Mouse (Mus musculus): Measurements from ENCODE around the gene Gm5089. TPM values are rescaled to one million over a fixed set of nuclear protein-coding genes. Genes with fewer than 3 reads are reported as not detected.

The Gm5089 gene
- total RNA-seq, 2 experiments from 2014 or later, result not detected

DNA sequence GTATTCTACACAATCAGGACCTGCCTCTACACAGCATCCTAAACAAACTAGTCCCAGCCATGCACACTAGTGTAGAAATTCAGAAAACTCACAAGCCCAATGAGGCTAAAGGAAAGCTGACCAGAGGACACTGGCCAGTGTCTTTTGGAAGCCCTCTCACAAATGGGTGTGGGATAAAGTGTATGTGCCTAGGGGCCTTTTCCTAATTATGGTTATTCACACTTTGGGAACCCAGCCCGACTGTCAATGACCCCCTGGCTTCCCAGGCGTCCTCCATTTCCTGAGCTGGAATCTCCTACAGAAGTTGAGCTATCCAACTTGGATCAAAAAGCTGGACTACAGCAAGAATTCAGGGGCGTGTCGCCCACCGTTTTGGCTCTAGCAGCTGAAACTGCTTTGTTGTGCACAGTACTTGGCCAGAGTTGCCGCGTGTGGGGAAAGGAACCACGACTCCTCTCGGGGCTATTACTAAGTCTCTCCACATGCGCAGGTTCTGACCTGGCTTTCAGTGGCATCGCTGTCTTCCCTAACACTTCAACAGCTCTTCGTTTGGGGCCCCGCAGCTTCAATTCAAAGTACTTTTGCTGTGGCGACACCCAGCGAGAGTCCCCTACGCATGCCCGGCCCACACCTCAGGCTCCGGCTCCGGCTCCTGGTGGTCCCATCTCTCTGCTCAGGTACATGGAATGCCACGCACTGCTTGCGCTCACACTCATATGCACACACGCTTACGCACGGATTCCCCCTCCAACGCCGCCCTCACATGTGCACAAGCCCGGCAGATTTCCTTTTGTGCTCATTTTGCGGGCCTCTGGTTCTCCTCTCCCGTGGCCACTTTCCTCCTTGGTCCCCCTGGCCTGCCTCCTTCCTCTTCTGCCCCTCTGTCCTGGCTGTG lies 1.1 kb downstream of the Gm5089 start:
- DNase-seq, result no peak
- intact Hi-C loops (cut with DNase I; ENCODE audit: low total_unique reads), result no loop called here

DNA sequence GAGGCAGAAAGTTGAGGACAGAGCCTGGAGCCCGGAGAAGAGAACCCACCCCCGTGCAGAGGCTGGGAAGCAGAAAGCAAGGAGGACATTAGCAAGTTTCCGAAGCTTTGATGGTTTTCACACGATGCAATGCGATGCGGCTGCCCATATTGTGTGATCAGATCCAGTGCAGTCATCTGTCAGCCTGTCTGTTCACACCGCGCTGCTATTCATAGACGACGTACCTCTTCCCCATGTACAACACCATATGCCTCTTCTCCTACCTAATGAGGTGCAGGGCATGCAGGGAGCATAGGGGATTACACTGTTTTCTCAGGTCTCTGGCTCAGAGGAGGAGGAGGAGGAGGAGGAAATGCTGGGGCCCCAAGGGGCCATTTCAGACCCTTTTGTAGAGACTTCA lies 14.1 kb downstream of the Gm5089 start:
- intact Hi-C loops (cut with DNase I; ENCODE audit: low total_unique reads), result no loop called here
- DNase-seq, result no peak

DNA sequence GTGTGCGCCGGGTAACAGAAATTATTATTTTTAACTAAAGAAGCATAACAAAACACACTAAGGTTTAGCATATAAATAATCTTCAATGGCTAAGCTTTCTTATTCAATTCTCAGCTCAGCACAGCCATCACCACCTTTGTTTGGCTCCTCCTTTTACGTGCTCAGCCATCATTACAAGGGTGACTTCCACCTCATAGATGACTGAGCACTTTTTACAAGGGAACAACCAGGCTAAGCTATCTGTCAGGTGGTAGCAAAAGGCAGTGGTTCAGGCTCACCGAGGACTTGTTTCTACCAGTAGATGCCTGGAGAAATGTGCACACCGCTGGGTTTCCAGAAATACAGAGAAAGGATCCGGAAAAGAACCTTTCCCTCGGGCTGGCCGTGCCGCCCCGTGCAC lies 16.9 kb downstream of the Gm5089 start:
- intact Hi-C loops (cut with DNase I; ENCODE audit: low total_unique reads), result no loop called here
- DNase-seq, result no peak

DNA sequence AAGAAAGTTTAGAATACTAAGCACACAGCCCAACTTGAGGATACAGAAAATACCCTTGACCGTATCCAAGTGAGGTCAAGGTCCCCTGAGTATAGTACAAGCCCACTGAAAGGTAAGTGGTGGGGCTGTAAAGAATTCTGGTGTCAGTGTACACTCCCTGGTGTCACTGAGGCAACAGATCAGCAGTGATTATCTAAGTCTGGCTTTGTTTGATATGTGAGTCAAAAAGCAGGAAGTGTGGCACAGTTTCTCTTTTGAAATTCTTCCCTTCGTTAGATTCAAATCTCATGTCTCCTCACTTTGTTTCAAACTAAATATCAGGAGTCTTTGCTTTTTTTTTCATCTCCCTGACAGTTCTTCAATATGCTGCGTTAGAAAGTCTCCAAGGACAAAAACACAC lies 18.4 kb downstream of the Gm5089 start:
- DNase-seq, result no peak
- intact Hi-C loops (cut with DNase I; ENCODE audit: low total_unique reads), result no loop called here

DNA sequence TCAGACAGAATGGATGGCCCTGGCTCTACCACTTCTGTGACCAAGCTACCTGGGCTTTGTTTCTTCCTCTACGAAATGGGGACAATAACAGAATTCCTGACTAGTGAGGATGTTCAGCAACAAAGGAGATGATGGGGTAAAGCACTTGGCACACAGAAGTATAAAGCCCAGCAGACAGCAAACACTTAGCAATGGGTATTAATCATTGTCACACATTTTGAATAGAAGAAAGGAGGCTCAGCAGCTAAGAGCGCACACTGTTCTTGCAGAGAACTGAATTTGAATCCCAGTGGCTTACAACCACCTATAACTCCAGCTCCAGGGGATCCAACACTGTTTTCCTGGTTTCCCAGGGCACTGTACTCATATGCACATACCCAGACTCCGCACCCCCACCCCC lies 23.3 kb downstream of the Gm5089 start:
- intact Hi-C loops (cut with DNase I; ENCODE audit: low total_unique reads), result no loop called here
- no peak for DNase-seq

DNA sequence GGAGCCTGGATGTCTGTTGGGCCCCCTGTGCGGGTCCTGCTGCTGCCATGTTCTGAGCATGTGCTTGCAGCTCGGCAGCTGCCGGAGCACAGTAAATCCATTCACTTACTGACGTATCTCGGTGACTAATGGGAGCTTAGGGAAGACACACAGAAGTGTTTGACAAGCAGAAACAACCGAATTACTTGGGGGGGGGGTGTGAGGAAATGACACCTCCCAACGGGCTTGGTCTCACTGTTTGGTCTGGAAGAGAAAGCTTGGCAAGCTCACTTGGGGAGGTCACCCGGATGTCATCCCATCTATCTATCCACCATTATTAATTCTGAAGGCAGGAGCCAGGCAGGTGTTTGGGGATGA lies 23.7 kb downstream of the Gm5089 start:
- no peak for DNase-seq
- intact Hi-C loops (cut with DNase I; ENCODE audit: low total_unique reads), result no loop called here

DNA sequence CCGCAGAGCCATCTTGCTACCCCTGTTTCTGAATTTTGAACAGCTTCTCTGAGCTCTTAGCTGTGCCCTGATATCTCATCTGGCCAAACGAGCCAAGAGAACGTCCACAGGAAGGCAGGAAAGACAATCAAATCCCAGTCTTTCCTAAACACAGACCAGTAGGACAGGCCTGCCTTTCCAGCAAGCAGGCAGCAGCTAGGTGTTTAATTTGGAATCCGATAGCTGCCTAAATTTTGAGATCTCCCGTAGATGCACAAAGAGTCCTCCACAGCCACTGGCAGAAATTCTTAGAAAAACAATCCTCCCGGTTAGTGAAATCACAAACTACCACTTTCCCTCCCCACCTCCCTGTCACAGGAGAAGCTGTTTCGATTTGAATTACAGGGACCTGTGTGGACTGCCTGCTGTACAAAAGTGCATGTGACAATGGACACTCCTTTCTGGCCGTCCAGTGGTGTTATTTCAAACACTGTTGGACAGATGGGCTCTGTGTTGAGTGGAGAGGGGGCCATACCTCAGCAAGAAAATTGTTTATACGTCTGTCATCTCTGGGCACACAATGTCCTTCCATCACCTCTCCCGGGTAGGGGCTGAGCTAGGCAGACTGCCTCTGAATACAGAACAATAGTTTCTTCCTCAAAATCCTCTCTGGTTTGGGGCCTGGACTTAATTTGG lies 24.2 kb downstream of the Gm5089 start:
- intact Hi-C loops (cut with DNase I; ENCODE audit: low total_unique reads), result no loop called here

DNA sequence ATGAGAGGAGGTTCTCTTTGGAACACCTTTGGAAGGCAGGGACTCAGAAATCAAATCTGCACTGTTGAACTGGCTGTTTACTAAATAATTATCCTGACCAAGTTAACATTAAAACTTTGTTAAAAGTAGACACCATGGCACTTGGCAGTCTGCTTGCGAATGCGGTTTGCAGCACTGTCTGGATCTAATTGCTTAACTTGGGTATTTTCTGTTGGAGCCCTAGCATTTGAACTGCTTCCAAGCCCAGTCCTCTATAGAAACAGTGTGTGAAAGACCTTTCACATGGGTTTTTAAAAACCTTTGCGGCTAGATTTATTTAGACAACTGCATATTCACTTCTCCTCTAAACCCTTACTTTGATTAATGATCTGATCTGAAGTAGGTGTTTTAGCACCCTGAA lies 26.5 kb downstream of the Gm5089 start:
- intact Hi-C loops (cut with DNase I; ENCODE audit: low total_unique reads), result no loop called here
- no peak for DNase-seq

More for the DNA sequence above, 24.2 kb downstream of the Gm5089 start:
- DNase-seq, result no peak

DNA sequence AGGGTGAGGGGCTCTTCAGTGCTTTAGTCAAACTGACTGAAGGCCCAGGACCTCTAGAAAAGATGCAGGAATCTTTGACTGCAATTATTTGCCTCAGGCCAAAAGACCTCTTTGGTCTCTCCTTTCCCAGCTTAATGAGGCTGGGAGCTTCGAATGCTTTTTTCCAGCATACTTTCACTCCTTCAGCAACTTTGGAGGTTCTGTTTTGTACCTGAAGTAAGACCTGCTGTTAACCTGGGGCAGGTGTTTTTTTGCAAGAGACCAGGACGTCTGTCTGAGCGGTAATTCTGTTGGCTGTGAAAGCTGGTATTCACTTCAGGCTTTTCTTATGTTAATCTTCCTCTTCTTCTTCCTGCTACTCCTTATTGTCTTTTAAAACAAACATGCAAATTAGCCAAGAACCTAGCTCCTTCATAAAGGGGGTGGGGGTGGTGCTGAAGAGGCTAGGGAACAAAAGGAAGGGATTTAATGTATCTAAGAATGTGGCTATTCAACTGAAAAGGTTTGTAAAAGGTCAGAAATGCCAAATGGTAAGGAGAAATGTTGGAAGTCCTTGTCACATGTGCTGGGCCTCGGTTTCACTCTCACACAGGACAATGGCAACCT lies 34.6 kb downstream of the Gm5089 start:
- intact Hi-C loops (cut with DNase I; ENCODE audit: low total_unique reads), result no loop called here

DNA sequence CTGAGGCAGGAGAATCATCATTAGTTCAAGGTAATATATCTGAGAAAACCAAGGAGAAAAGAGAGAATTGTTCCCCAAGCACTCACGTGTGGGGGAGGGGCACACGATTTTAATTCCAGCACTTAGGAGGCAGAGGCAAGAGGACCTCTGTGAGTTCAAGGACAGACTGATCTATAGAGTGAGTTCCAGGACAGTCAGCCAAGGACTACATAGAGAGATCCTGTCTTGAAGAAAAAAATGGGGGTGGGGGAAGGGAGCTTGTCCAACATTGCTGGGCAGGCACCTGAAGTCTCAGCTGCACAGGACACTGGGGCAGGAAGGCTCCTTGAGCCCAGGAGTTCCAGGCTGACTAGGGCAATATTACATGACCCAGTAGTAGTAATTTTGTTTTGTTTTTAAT lies 36.1 kb downstream of the Gm5089 start:
- no peak for DNase-seq
- intact Hi-C loops (cut with DNase I; ENCODE audit: low total_unique reads), result no loop called here

More for the DNA sequence above, 34.6 kb downstream of the Gm5089 start:
- DNase-seq, result no peak

DNA sequence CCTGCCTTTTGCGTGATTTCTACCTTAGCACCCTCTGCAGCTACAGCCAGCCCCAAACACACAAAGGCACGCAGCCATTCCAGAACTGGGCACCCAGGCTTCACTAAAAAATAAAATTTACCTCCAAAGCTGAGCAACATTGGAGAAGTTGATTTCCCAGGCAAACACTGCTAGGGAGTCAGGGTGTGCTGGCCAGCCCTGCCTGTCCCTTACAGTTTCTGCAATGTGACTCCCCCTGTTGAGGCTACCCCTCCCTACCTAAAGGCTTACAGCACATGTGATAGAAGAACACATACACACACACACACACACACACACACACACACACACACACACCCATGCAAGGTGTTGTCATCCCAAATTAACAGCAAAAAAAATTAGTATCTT lies 37.4 kb downstream of the Gm5089 start:
- intact Hi-C loops (cut with DNase I; ENCODE audit: low total_unique reads), result no loop called here
- no peak for DNase-seq

DNA sequence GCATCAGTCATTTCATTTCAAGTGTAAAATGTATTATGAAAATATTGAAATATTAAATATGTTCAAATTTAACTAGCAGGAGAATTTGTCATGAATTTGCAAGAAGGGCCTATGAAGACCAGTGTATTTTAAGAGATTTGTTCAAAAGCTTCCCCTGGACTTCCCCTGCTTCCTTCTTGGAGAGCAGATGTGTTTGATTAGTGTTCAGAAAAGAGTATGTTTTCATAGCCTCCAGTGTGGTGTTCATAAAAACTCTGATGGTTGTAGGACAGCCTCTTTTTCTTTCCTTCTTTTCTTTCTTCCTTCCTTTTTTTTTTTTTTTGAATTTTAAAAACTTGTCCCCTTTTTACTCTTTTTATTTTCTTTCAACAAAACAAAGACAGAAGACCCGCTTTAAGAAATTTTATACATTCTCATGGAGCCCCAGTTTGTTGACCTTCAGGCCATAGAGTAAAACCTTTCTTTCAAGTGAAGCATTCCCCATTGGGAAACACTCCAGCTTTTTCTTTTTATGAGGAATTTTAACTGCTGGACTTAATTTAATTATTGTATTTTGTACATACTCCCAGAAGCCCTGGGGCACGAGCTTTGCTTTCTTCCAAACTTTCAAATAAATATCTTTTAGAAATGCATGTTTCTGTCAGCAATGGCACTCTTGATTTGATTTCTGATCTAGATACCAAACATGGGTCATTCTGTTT lies 37.9 kb downstream of the Gm5089 start:
- DNase-seq, result no peak
- intact Hi-C loops (cut with DNase I; ENCODE audit: low total_unique reads), result no loop called here

DNA sequence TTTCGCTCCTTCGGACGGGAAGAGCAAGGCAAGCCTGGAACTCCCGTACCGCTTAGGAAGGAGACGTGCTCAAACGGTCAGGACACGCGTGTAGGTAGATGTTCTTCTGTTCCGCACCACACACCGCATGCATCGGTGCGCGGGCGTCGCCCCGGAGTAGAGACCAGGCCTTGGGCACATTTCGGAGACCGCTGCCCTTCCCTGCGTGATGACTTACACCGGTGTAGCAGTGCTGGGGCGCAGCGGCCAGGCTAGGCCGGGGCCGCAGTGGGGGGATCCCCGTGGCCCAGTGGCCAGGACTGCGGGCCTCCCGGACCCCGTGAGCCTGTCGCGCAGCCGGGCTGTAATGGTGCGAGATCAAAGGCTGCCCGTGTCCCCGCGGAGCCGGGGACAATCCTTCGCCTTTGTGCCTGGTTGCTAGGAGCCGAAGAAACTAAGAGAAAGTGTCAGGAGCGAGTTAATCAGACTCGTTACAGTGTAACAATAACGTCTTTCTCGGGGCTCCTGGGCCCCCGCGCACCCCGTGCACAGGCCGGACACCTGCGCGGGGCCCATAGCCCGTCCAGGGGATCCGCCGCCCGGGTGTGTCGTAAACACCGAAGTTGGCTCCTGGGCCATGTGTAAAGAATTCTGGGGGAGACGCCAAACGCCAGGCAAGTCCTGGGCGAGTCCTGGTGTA lies 44.2 kb downstream of the Gm5089 start:
- no peak for DNase-seq
- intact Hi-C loops (cut with DNase I; ENCODE audit: low total_unique reads), result no loop called here

DNA sequence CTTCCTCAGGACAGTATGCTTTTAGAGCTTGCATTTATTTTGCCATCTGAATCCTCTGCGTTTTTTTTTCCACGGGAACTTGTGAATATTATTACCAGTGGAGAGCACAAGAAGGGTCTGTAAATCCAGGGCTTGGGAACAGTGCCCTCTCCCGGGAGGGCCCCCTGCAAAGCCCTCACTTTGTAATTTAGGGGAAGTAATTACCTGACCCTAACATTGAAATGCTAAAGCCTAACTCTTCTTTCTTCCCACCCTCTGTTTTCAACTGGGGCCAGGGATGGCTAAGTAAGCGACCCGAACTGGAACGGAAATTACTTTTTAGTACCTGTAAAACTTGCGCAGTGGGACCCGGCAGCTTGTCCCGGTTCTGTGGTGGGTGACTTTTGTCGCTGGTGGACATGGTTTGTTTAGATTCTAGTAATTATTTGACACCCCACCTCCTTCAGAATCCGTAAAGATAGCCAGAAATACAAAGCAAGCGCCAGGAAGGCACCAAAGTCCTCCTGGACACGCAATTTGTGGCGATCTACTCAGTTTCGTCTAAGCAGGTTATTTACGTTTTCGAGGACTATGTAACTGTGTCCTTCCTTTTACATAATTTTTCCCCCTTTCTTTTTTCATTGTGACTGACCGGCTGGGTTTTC lies 44.9 kb downstream of the Gm5089 start:
- no peak for DNase-seq
- intact Hi-C loops (cut with DNase I; ENCODE audit: low total_unique reads), result no loop called here

DNA sequence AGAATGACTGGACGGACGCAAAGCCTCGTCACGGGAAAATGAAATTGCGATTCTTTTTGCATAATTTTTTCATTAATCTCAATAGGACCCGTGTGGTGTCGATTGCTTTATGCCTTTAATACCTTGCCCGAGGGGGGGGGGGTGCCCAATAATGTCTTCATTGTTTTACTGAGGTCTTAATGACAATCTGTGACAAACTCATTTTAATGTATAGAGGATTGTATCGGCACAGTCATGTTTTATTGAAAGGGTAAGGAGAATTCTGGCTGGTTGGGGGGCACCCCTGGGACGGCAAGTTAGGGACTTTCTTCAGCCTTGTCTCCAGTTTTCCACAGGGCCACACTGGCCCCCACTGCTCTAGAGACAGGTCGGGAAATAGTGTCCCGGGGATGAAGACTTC lies 45.7 kb downstream of the Gm5089 start:
- DNase-seq, result no peak
- intact Hi-C loops (cut with DNase I; ENCODE audit: low total_unique reads), result no loop called here

DNA sequence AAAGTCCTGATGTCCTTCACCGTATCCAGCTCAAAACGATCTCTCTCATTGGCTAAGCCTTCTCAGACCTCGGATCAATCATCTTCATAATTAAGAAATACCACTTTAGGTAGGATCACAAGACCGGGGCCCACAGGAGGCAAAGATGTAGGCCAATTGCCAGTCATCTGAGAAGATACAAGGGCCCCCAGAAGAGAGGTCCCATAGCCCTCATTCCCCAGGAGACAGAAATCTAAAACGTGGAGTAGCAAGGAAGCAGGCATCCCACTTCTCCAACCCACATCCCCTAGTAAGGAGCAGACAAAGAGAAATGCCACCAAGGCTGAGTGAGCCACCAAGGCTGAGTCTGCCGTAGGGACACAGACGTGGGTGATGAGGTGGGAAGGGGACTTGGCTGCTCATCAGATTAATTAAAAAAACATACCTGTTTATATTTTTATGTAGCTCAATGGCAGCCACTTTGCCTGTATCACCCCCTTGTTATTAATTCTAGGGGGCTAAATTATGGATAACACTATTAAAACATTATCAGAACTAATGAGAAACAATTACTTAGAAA lies 46.2 kb downstream of the Gm5089 start:
- intact Hi-C loops (cut with DNase I; ENCODE audit: low total_unique reads), result no loop called here
- no peak for DNase-seq

DNA sequence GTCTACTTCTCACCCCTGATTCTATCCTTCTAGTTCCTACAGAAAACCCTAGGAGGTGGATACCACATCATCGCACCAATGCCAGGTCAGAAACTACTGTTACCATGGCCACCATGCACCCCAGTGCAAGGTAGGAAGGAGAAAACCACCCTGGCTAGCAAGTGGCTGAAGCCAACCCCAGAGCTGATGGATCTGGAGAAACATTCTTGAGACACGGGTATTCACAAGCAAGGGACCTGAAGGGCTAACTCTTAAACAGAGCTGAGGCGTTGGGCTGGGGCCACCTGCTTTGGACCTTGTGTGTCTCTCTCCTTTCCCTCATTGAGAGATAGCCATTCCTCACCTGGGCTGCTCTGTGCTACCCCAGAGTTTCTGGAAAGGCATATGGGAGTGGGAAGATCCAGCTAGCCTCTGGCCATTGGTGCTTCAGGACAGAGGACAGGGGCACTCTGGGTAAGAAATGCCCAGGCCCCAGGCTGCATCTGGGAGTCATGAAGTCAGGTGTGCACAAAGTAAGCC lies 47.4 kb downstream of the Gm5089 start:
- no peak for DNase-seq
- intact Hi-C loops (cut with DNase I; ENCODE audit: low total_unique reads), result no loop called here

DNA sequence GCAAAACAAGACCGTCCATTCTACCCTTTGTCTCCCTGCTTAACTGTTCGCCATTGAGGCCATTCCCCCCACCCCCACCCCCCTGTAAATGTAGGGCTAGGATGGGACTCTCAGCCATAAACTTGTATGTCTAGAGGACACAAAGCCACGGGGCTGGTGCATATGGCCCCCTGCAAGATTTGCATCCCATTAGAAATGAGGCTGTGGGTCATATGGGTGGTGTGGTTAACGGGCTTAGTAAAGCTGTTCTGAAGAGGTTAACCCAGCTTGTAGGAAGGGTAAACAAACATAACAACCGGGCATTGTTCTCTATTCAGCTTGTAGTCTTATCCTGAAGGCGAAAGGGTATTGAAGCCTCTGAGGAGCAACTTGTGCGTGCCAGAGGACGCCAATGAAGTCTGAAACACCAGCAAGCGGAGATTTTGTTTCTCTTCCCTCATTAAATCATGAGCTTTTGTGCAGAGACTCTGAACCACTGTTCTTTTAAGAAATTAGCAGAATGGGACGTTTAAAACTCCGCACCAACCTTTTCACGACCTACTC lies 48.1 kb downstream of the Gm5089 start:
- DNase-seq, result no peak
- intact Hi-C loops (cut with DNase I; ENCODE audit: low total_unique reads), result no loop called here
